Mouse (Mus musculus) B cell, adult 62 days (primary cell): ENCODE data around the gene Olfr958. TPM values are rescaled to one million over a fixed set of nuclear protein-coding genes. Genes with fewer than 3 reads are reported as not detected.

Experiments
- total RNA-seq: library from RNA; stranded (reverse); gene quantifications from 4 replicates; pipeline ENCODE4 v1.2.4, GENCODE M21; 2023

Gene Olfr958
- not detected in 4 replicates for total RNA-seq

GRCm38 (mm10) chr9:39553946-39554345 is at the start of gene Olfr958:
TSS of gene Olfr958 (minus strand) at chr9:39554054.

GRCm38 (mm10) chr9:39575469-39575868 is 21.6 kb upstream of the Olfr958 start, which contains the start of gene Olfr959:
TSS of gene Olfr959 (minus strand) at chr9:39575569.

GRCm38 (mm10) chr9:39515531-39515930 is 38.3 kb downstream of the Olfr958 start, which contains the start of gene Olfr957:
TSS of gene Olfr957 (minus strand) at chr9:39515809.

Other genes with a start within 250 kb of the Olfr958 start
- not detected in 4 replicates for gene Olfr948, start 228.0 kb downstream of the Olfr958 start, total RNA-seq
- gene Olfr951, start 166.6 kb downstream of the Olfr958 start, total RNA-seq = not detected in 4 replicates
- gene Olfr952, start 126.9 kb downstream of the Olfr958 start, total RNA-seq = not detected in 4 replicates
- not detected in 4 replicates for gene Olfr954, start 97.4 kb downstream of the Olfr958 start, total RNA-seq
- gene Olfr955, start 82.1 kb downstream of the Olfr958 start, total RNA-seq = not detected in 4 replicates
- not detected in 4 replicates for gene Olfr44, start 60.1 kb downstream of the Olfr958 start, total RNA-seq
- not detected in 4 replicates for gene Olfr957, start 38.2 kb downstream of the Olfr958 start, total RNA-seq
- not detected in 4 replicates for gene Olfr959, start 21.5 kb upstream of the Olfr958 start, total RNA-seq
- not detected in 4 replicates for gene AW551984, start 50.3 kb upstream of the Olfr958 start, total RNA-seq
- not detected in 4 replicates for gene Olfr148, start 56.6 kb upstream of the Olfr958 start, total RNA-seq
- gene Olfr960, start 67.3 kb upstream of the Olfr958 start, total RNA-seq = not detected in 4 replicates
- gene Olfr961, start 91.0 kb upstream of the Olfr958 start, total RNA-seq = not detected in 4 replicates
- not detected in 4 replicates for gene Olfr963, start 113.2 kb upstream of the Olfr958 start, total RNA-seq
- gene Olfr149, start 153.1 kb upstream of the Olfr958 start, total RNA-seq = not detected in 4 replicates
- gene Olfr965, start 157.3 kb upstream of the Olfr958 start, total RNA-seq = not detected in 4 replicates
- not detected in 4 replicates for gene Olfr150, start 176.9 kb upstream of the Olfr958 start, total RNA-seq
- gene Olfr967, start 192.2 kb upstream of the Olfr958 start, total RNA-seq = not detected in 4 replicates
- gene Olfr968, start 229.2 kb upstream of the Olfr958 start, total RNA-seq = not detected in 4 replicates
- not detected in 4 replicates for gene Olfr969, start 236.9 kb upstream of the Olfr958 start, total RNA-seq